Mouse (Mus musculus): Measurements from ENCODE around the gene Trove2. TPM values are rescaled to one million over a fixed set of nuclear protein-coding genes. Genes with fewer than 3 reads are reported as not detected.
A peak's percentile ranks its signal among the peaks of the same experiment; 100 is the strongest.

Gene Trove2
- polyA plus RNA-seq, 1 experiment from 2014 or later, result 14.9 TPM

GRCm38 (mm10) chr1:143803537-143803936 lies 26.7 kb upstream of the Trove2 start:
- DNase-seq (ENCODE audit: low spot score), result peak; percentile 92
- WGBS, result 33% methylated on average over 4 of the region's 4 CpGs
- ATAC-seq, result peak; percentile 70

GRCm38 (mm10) chr1:143788584-143789227 lies 11.8 kb upstream of the Trove2 start:
- H3K36me3 ChIP-seq (ENCODE audit: insufficient read depth, low read length), result no peaks in the 10 kb centered on the region
- H3K27ac ChIP-seq (ENCODE audit: low read length), result no peak overlapping the region
- H3K4me3 ChIP-seq (ENCODE audit: low read depth, low read length), result no peak overlapping the region
- no peaks in the 10 kb centered on the region for H3K27me3 ChIP-seq (replicated peaks; ENCODE audit: insufficient read depth, low read length)
- H3K9me3 ChIP-seq (ENCODE audit: low read length), result no peaks in the 10 kb centered on the region
- WGBS, result 74% methylated on average over 2 of the region's 2 CpGs
- no peak overlapping the region for H3K4me2 ChIP-seq (replicated peaks; ENCODE audit: low read depth, low read length)
- no peaks in the 10 kb centered on the region for H3K4me1 ChIP-seq (ENCODE audit: insufficient read depth, low read depth, low read length)
- ATAC-seq, result no peak
- peak; percentile 14 for DNase-seq (ENCODE audit: low spot score)
- TF ChIP-seq CTCF (IDR thresholded peaks at IDR 0.05) (peak; percentile 73), EP300 (IDR thresholded peaks at IDR 0.05) (no peak)
- H3K9ac ChIP-seq (replicated peaks; ENCODE audit: low read depth), result no peak overlapping the region

More at GRCm38 (mm10) chr1:143803537-143803936, 26.7 kb upstream of the Trove2 start:
- peaks cover 9% of the 10 kb centered on the region; the same call in 1 of the 2 replicates for H3K36me3 ChIP-seq (ENCODE audit: insufficient read depth, low read length)
- H3K9ac ChIP-seq (replicated peaks; ENCODE audit: low read depth), result no peak overlapping the region
- no peaks in the 10 kb centered on the region for H3K27me3 ChIP-seq (replicated peaks; ENCODE audit: insufficient read depth, low read length)
- TF ChIP-seq CTCF (IDR thresholded peaks at IDR 0.05) (peak; percentile 66), EP300 (IDR thresholded peaks at IDR 0.05) (no peak)
- no peaks in the 10 kb centered on the region for H3K9me3 ChIP-seq (ENCODE audit: low read length)
- no peak overlapping the region for H3K4me2 ChIP-seq (replicated peaks; ENCODE audit: low read depth, low read length)
- no peak overlapping the region for H3K27ac ChIP-seq (ENCODE audit: low read length)
- no peak overlapping the region for H3K4me3 ChIP-seq (ENCODE audit: low read depth, low read length)
- no peaks in the 10 kb centered on the region for H3K4me1 ChIP-seq (ENCODE audit: insufficient read depth, low read depth, low read length)

GRCm38 (mm10) chr1:143777558-143778218 lies 820 bp upstream of the Trove2 start:
- peak; percentile 23 for ATAC-seq
- Histone ChIP-seq H3K27me3 (replicated peaks; ENCODE audit: insufficient read depth, low read length) (no peaks in the 10 kb centered on the region), H3K4me3 (ENCODE audit: low read depth, low read length) (peak overlapping the region; percentile 89), H3K36me3 (ENCODE audit: insufficient read depth, low read length) (no peaks in the 10 kb centered on the region), H3K4me1 (ENCODE audit: insufficient read depth, low read depth, low read length) (no peaks in the 10 kb centered on the region; the same call in 1 of the 2 replicates), H3K27ac (ENCODE audit: low read length) (peak overlapping the region; percentile 78), H3K9me3 (ENCODE audit: low read length) (no peaks in the 10 kb centered on the region), H3K9ac (replicated peaks; ENCODE audit: low read depth) (peak overlapping the region; percentile 83), H3K4me2 (replicated peaks; ENCODE audit: low read depth, low read length) (peak overlapping the region; percentile 96)
- TF ChIP-seq EP300 (IDR thresholded peaks at IDR 0.05) (no peak), CTCF (IDR thresholded peaks at IDR 0.05) (no peak)
- WGBS, result 3% methylated on average over 38 of the region's 39 CpGs
- DNase-seq (ENCODE audit: low spot score), result peak; percentile 26

- ATAC-seq (no peak), DNase-seq (ENCODE audit: low spot score) (no peak)
- Histone ChIP-seq H3K9me3 (ENCODE audit: low read length) (no peaks in the 10 kb centered on the region), H3K9ac (replicated peaks; ENCODE audit: low read depth) (no peak overlapping the region), H3K27me3 (replicated peaks; ENCODE audit: insufficient read depth, low read length) (no peaks in the 10 kb centered on the region), H3K4me3 (ENCODE audit: low read depth, low read length) (no peak overlapping the region), H3K27ac (ENCODE audit: low read length) (no peak overlapping the region), H3K4me2 (replicated peaks; ENCODE audit: low read depth, low read length) (no peak overlapping the region), H3K4me1 (ENCODE audit: insufficient read depth, low read depth, low read length) (no peaks in the 10 kb centered on the region; the same call in 1 of the 2 replicates), H3K36me3 (ENCODE audit: insufficient read depth, low read length) (no peaks in the 10 kb centered on the region)
- WGBS, result 67% methylated on average over 6 of the region's 6 CpGs
- TF ChIP-seq CTCF (IDR thresholded peaks at IDR 0.05) (no peak), EP300 (IDR thresholded peaks at IDR 0.05) (no peak)
Measured at GRCm38 (mm10) chr1:143773909-143774308, 3.0 kb downstream of the Trove2 start.

- Histone ChIP-seq H3K9me3 (ENCODE audit: low read length) (no peaks in the 10 kb centered on the region), H3K27me3 (replicated peaks; ENCODE audit: insufficient read depth, low read length) (no peaks in the 10 kb centered on the region), H3K27ac (ENCODE audit: low read length) (no peak overlapping the region), H3K4me3 (ENCODE audit: low read depth, low read length) (no peak overlapping the region), H3K4me2 (replicated peaks; ENCODE audit: low read depth, low read length) (no peak overlapping the region), H3K4me1 (ENCODE audit: insufficient read depth, low read depth, low read length) (no peaks in the 10 kb centered on the region; the same call in 1 of the 2 replicates), H3K36me3 (ENCODE audit: insufficient read depth, low read length) (no peaks in the 10 kb centered on the region), H3K9ac (replicated peaks; ENCODE audit: low read depth) (no peak overlapping the region)
- ATAC-seq (no peak), DNase-seq (ENCODE audit: low spot score) (no peak)
- TF ChIP-seq EP300 (IDR thresholded peaks at IDR 0.05), result no peak
- TF ChIP-seq CTCF (IDR thresholded peaks at IDR 0.05), result no peak
- WGBS, result 62% methylated on average over 7 of the region's 7 CpGs
Measured at GRCm38 (mm10) chr1:143773082-143773481, 3.8 kb downstream of the Trove2 start.

GRCm38 (mm10) chr1:143770444-143771109 lies 6.3 kb downstream of the Trove2 start:
- Histone ChIP-seq H3K9ac (replicated peaks; ENCODE audit: low read depth) (no peak overlapping the region), H3K36me3 (ENCODE audit: insufficient read depth, low read length) (0 out of 2 replicates have a peak, but pooled peaks cover 10% of the 10 kb centered on the region), H3K27me3 (replicated peaks; ENCODE audit: insufficient read depth, low read length) (no peaks in the 10 kb centered on the region), H3K4me2 (replicated peaks; ENCODE audit: low read depth, low read length) (peak overlapping the region; percentile 41), H3K4me3 (ENCODE audit: low read depth, low read length) (no peak overlapping the region), H3K4me1 (ENCODE audit: insufficient read depth, low read depth, low read length) (no peaks in the 10 kb centered on the region; the same call in 1 of the 2 replicates), H3K27ac (ENCODE audit: low read length) (peak overlapping the region; percentile 78), H3K9me3 (ENCODE audit: low read length) (no peaks in the 10 kb centered on the region)
- 24% methylated on average over 20 of the region's 20 CpGs for WGBS
- TF ChIP-seq CTCF (IDR thresholded peaks at IDR 0.05) (no peak), EP300 (IDR thresholded peaks at IDR 0.05) (no peak)
- DNase-seq (ENCODE audit: low spot score) (peak; percentile 43), ATAC-seq (peak; percentile 79)
